Mouse (Mus musculus) urinary bladder, postnatal 10 days (tissue): ENCODE data around the gene Ccdc12.

ENCODE experiments used
- DNase-seq: peaks from one replicate; pipeline ENCODE4 v3.0.0; 2022; ENCODE audit warnings: low spot score

Ccdc12 gene

DNA sequence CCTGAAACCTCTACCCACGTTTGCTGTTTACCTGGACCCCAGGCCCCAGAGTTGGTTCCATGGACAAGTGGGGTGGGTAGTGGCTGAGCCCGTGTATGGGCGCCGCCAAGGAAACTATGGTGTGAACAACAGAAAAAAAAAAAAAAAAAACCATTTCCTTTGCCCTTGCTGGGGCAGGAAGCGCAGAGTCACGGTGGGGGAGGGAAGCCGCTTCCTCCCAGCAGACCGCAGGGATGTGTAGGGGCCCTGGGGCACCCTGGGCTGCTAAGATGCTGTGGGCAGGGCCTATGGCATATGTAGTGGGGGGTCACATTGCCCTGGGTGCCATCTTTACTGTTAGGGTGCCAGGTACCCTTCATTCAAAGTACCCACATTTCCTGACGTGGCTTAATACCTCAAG, 11.1 kb upstream of the Ccdc12 start:
- DNase-seq, result no peak

DNA sequence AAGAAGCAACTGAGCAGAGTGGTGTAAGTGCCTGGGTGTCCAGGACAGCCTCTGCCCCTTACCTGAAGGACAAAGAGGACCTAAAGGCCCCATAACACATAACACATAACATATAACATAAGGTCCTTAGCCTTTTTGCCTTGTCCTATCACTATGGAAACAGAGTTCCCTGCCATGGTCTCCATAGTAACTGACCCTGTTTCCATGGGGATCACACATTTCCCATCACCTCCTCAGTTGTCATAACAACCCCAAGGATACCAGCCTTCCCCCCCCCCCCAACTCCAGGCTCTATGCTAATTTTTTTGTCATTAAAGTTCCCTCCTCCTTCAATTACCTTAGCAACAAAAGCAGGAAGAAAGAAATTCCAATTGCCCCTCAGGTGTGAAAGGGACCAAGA, 6.5 kb upstream of the Ccdc12 start:
- DNase-seq, result no peak

DNA sequence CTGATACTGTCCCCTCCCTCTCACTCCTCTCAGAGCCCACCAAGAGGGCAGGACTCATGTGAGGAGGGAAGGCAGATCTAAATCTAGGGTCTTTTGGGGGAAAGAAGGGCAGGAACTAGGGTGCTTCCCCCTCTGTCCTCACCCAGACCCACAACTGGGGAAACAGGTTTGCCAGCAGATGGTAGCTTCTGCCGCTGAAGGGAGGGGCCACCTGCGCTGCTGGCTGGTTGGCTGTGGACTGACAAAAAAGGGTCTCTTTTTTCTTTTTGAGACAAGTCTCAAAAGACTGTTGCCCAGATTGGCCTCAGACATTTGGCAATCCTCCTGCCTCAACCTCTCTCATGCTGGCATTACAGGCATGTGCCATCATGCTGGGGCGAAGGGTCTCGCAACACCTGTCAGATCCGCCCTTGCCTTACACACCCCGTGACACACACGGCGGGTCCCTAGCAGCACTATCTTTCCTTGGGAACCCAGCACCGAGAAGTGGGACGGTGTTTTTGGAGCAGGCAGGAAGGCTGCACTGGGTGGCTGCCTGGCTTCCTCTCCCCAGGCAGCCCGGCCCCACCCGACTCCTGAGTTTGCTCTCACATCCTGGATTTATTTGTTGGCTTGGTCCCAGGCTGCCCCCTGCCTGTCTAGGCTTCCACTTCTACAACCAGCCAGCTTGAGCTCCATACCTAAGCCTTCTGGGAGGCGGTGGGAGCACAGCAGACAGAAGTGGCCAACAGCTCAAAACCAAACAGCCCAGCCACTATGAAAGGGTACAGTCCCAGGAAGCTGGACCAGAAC, 4.2 kb upstream of the Ccdc12 start:
- no peak for DNase-seq

DNA sequence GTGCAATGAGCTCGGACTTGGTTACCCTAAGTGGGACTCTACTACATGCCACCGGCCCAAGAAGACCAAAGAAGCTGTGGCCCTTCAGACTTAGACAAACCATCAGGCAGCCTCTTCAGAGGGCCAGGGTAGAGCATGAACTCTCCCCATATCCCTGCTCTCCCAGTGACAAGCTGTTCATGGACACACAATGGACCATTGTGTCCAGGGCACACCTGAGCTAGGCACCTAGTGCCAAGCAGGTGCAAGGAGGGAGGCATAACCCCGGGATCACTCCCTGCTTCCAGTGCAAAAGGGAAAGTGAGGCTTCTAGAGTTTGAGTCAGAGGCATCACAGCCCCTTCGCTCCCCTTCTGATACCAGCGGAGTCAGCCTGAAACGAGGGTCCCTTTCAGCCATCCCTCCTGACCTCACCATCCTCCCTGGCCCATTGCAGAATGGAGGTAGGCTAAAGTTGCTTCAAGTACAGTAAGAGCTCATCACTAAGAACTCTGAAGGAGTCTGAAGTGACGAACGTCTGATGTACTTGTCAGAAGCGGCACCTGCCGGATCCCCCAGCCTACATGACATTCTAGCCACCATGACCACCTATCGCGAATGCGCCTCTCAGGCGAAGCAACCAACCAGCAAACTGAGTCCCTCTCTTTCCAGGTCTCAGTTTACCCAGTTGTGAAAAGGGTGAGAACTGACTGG, 3.2 kb upstream of the Ccdc12 start:
- no peak for DNase-seq

DNA sequence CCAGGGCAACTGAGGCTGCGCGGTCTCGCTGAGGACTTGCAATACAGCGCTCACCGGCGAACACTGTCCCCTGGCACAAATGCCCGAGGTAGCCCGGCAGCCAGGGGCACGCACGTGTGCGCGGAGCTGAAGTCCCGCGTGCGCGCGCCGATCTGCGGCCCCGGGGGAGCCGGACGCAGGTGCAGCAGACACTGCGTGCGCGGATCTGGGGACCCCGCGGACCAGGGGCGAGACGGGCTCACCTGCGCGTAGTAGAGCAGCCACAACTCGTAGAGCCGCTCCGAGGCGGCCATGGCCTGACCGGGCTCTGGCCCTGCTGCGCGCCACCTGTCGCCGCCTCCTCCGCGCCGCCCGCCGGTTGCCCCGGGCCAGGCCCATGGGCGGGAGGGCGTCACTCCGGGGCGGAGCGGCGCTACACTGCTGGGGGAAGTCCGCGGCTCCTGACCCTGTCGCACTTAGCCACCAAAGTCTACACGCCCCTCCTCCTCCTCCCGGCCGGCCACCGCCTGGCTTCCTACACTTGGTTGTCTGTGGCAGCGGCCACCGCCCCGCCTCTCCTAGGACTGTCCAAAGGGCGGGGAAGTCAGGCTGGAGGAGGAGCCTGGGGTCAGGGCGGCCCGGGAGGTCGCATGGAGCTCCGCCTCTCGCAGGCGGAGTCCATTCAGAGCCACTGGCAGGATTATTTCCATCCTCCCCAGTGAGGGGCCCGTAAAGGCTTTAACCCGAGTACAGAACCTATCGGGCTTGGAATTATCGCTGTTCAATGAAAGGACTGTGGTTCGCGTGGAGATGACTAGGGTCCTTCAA, 2.4 kb upstream of the Ccdc12 start, which contains the start of gene Nbeal2:
TSS of gene Nbeal2 (minus strand) at position 507 of the 807 bp plus-strand sequence.
- peak; percentile 79 for DNase-seq

DNA sequence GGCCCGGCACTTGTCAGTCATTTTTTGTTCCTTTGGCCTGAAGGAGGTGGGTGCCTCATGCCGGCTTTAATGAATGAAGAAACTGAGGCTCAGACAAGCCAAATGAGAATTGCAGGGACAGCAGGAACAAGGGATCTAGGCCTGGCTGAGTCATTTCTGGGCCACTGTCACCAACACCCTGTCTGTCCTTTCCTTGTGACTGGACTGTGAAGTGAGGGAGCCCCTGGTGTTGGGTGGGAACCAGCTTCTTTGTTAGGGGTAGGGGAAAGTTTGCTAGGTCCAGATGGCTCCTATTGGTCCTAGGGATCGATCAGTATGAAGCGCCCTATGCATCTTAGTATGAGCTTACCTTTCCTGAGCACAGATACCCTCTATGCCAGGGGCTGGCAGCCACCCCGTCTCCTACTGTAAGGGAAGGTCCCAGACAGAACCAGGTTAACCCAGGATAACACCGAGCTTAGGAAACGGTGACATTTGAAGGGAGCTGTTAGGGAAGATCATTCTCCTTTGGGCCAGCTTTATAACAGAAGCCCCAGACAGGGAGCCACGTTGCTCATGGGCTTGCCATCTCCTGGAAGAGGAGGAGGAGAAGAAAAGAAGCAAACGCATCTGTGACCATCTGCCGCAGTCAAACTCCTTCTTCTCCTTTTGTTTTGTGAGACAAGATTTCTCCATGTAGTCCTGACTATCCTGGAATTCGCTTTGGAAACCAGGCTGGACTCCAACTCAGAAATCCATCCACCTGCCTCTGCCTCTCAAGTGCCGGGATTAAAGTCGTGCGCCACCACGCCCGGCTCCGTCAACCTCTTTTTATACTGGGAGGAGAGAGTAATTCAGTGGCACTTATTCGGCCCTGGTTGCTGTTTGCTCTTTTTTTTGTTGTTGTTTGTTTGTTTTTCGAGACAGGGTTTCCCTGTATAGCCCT, 1.3 kb upstream of the Ccdc12 start:
- no peak for DNase-seq

DNA sequence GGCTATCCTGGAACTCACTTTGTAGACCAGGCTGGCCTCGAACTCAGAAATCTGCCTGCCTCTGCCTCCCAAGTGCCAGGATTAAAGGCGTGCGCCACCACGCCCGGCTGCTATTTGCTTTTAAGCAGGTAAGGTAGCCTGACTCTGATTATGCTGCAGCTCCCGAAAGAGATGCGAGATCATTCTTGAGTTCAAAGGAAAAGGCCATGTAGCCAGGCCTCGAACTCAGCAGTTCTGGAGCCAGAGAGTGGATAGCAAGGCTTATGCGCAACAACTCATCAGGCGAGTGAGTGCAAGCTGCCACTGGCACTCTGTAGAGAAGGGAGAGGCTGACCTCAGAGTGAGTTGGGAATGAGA, 674 bp upstream of the Ccdc12 start:
- no peak for DNase-seq

DNA sequence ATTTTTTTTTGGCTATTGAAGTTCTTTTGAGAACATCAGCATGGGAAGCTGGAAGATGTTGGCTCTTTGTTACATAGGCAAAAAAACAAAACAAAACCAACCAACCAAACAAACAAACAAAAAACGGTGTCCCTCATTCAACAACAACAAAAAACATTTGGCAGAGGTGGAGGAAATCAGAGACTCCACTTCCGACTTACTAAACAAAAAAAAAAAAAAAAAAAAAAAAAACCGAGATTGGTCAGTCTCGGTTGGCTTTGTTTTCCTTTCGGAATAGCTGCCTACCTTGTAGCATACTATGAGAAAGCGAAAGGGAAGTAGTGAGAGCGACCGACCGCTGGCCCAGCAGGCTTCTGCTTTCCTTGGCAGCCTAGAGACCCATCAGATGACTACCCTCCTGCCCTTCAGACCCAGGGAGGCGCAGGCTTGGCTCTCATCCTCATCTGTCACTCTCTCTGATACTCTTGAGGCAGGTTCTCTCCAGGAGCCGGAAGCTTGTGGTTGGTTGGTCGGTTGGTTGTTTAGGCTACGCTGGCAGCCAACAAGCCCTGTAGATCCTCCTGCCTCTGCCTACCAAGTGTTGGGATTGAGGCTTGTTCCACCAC, 1.3 kb downstream of the Ccdc12 start:
- DNase-seq, result no peak

DNA sequence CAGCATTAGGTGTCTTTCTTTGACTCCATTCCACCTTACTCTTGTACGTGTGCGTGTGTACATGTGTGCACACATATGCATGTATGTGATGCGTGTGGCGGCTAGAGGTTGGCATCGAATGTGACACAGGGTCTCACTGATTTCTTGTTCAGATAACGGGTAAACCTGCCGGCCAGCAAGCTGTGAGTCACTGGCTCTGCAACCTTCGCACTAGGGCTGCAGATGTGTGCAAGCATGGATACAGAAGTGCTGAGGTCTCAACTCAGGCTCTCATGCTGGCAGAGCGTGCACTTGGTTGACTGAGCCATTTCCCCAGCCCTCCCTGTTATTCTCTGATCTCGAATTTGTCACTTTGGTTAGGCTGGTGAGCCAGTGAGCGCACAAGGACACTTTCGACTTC, 3.2 kb downstream of the Ccdc12 start:
- no peak for DNase-seq

DNA sequence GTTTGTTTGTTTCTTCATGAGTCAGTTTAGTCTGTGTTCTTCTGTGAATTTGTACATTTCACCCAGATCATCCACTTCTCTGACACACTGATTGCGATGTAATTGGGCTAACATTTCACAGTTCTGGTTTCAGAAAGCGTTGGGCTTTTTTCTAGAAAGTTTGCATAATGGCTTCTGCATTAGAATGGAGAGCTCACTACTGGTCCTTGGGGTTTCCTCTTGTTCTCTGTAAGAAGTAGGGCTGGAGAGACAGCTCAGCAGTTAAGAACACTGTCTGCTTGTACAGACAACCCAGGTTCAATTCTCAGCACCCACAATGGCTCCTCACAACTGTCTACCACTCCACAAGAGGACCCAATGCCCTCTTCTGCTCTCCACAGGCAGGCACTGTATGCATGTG, 3.9 kb downstream of the Ccdc12 start:
- DNase-seq, result no peak

DNA sequence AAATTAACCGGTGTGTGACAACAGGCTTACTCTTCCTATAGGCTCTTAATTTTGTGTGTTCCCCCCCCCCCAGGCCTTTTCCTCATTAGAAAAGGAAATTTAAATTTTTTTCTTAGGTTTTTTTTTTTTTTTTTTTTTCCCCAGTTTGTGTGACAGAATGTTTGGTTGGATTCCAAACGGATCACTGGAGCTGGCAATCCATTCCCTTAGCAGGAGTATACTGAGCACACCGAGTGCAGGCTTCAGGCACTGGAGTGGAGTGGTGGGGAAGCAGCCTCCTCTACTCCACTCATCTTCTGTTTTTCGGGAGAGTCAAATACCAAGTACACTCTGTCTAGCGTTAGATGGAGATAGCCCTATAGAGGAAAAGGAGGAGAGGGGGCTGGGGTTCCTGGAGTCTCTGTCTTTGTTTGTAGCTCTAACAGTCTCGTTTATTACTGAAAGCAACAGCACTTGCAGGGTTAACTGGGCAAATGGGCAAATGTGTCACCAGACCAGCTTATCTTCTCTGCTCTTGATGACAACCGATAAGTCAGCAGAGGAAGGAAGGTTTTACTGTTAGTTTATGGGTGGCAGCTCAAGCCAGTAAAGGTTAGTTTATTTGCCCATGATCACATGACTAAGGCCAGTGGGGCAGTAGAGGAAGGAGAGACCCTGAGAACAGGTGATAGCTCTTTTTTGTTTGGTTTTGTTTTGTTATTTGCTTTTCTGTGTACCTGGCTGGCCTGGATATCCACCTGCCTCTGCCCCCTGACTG, 4.7 kb downstream of the Ccdc12 start:
- no peak for DNase-seq

DNA sequence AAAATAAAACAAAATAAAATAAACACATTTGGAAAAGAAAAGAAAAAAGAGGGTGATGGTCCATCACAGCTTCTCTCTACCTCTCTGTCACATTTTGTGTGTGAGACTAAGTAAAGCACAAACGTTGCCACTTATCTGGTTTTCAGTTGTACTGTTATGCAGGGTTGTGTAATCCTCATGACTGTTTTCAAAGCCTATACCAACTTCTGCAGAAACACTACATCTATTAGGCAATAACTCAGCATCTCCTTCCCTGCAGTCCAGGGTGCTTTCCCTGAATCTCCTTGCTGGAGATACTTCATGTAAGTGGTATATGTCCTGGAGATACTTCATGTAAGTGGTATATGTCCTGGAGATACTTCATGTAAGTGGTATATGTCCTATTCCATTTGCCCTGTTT, 6.5 kb downstream of the Ccdc12 start:
- no peak for DNase-seq

DNA sequence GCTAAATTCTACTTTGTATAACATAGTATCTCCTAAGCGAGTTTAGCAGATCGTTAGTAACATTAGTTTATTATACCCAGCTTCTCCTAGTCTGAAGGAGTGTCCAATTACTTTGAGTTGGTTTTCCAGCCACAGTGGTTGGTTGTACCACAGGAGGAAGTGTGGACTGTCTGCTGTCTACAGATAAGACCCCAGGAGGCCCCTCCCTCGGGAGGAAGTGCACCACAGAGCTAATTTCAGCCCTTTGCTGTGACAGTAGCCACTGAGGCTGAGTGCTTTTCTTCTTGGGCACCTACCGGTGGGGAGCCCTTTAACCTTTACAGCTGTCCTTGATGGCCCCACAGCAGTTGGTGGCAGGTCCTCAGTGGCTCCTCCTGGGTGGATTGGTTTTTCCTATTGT, 9.6 kb downstream of the Ccdc12 start:
- no peak for DNase-seq

DNA sequence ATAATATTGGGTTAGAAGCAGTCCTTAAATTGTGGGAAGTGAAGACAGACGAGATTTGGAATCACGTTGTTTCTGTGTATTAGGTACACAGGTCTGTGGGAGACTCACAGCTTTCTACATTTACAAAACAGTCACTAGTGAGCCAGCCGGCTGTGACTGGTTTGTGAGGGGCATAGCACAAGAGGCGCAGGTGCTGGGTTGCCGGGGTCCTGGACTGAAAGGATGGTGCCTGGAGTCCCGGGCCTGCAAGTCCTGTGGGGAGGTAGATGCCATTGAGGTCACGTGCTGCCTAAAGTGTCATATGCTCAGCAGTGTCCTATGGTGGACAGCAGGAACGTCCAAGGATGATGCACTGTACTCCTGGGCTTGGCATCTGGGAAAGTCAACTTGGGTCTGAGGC, 10.1 kb downstream of the Ccdc12 start:
- DNase-seq, result no peak

DNA sequence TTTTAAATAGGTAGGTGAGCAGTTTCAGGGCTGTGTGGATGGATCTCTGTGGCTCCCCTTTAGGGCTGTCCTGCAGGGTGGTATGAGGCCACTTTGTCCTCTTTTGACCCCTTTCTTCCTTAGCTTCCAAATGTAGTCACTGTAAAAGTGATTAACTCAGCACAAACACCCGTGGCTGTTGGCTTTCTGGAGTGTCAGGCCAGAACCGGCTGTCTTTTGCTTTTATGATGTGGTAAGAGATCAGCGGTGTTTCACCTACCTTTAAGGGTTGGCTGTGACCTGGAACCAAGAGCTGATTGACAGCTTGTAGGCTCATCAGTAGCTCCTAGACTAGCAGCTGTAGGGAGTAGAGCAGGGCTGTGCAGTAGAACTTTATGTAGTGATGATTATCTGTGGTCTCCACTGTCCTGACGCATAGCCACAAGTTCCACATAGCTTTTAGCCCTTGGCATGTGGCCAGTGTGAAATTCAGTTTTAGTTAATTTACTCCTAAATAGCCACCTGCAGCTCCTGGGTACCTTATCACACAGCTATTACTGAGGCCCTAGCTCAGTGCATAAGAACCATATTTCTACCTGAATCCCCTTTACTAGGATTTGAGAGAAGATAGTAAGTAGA, 11.0 kb downstream of the Ccdc12 start:
- no peak for DNase-seq

DNA sequence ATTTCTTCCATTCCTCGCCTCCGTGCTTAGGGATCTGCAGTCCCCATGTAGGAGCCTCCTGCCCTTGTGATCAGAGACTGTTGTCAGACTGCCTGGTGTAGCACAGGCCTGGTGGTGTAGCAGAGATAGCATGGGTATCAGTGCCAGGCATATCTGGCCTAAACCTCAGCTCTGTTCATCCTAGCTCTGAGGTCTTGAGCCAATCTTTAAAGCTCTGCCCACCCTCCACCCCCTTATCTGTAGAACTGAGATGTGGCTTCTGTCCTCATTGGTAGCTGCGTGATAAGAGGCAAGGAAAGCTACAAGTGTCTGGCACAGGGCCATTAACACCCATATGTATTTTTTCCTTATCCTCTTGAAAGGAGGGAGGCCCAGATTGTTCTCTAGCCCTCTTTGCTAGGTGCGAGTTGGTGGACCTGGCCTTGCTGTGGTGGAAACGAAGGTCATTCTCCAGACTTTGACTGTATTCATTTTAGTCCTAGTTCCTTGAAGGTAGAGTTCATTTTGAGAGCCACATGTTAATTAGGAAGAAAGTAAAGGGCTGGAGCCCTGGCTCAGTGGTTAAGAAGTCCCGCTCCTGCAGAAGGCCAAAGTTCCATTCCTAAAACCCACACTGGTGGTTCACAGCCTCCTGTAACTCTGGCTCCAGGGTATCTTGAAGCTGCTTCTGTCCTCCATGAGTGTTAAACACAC, 12.4 kb downstream of the Ccdc12 start:
- DNase-seq, result no peak

DNA sequence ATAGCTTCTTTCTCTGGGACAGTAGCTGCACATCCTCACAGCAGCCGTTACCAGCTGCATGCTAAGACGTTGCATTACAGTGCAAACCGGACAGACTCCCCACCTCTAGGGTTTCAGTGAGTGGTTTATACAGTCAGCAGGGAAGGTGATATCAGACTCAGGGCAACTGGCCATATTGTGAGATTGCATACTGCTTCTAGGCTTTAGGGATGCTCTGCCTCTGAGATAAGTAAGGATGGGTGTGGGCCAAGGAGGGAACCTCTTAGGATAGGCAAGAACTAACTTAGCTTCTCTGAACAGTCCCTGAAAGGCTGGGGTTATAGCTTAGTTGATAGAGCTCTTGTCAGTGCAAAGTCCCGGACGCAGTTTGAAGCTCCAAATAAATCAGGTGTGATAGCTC, 13.5 kb downstream of the Ccdc12 start:
- no peak for DNase-seq

DNA sequence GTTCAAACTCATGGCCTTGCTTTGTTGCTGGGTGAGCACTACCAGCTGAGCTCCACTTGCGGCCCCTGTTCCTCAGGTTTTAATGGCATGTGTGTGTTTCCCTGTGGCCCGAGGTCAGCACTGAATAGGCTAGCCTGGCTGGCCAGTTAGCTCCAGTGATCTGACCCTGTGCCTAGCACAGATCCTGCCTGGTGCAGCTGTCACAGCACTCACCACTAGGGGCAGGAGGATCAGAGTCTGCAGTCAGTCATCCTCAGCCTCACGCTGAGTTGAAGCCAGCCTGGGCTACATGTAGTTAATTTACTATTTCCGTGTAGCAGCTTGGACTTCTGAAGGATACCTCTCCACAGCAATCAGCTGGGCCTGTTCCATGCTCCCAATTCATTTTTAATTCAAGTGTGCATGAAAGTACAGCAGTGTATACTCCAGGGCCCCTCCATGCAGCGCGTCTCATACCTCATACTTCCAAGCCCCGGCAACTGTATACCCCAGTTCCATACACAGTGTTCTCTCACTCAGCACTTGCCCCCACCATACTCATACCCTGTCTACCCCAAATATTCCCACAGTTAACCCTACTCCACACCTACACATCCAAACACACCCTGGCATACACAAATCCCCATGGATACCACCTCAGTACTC, 16.3 kb downstream of the Ccdc12 start:
- DNase-seq, result no peak

DNA sequence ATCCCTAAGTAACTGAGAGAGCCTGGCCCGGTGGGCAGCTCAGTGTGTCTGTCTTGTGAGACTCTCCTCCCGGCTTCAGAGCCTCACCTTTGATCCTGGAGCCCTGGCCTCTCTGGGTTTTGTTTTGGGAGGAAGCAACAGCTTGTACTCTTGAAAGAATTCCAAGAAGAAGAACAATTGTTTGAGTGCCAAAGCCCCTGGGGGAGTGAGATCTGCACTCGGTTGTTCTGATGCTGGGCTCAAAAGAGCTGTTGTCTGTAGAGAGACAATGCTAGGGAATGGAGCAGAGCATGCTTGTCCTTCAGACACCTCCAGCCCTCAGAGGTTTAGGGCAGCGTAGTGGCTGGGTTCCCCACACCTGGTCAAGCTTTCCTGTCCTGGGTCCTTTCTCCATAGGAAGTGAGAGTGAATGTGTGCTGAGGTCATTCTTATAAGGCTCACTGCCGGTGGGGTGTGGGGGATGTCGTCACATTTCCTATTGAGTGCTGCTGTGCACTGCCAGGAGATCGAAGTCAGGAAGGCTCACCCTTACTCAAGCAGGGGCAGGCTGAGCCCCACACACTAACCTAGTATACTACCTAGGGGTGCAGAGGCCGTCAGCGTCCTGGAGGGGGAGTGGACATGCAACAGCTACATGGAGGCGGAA, 16.9 kb downstream of the Ccdc12 start:
- DNase-seq, result no peak
